Mouse (Mus musculus) stomach, embryonic 15.5 days (tissue): ENCODE results near the gene Acadvl. TPM values are rescaled to one million over a fixed set of nuclear protein-coding genes. Genes with fewer than 3 reads are reported as not detected.

Source experiments
- ATAC-seq: fragments of 200-750 bp; cut with Nextera tagmentation; 2 replicates; pipeline ENCODE4 v1.8.0; 2017; ENCODE audit warnings: low read depth, moderate number of reproducible peaks, moderate TSS enrichment; ENCODE audit not compliant: insufficient read depth, low FRiP score
- H3K27ac ChIP-seq: fragments of 300-500 bp; sonication (generic); 2 replicates; pipeline ENCODE4 v1.5.1; 2015; ENCODE audit warnings: mild to moderate bottlenecking, inconsistent platforms
- H3K27me3 ChIP-seq: fragments of 300-500 bp; sonication (generic); replicated peaks from 2 replicates; pipeline ENCODE4 v1.6.1; 2015; ENCODE audit warnings: inconsistent platforms
- H3K36me3 ChIP-seq: fragments of 300-500 bp; sonication (generic); 2 replicates; pipeline ENCODE4 v1.6.1; 2015; ENCODE audit warnings: inconsistent platforms
- H3K4me1 ChIP-seq: fragments of 300-500 bp; sonication (generic); 2 replicates; pipeline ENCODE4 v1.6.1; 2015; ENCODE audit warnings: inconsistent platforms
- H3K4me2 ChIP-seq: fragments of 300-500 bp; sonication (generic); 2 replicates; pipeline ENCODE4 v1.6.1; 2015; ENCODE audit warnings: mild to moderate bottlenecking, inconsistent platforms
- H3K4me3 ChIP-seq: fragments of 300-500 bp; sonication (generic); replicated peaks from 2 replicates; pipeline ENCODE4 v1.5.1; 2015; ENCODE audit warnings: inconsistent platforms
- H3K9ac ChIP-seq: fragments of 300-500 bp; sonication (generic); 2 replicates; pipeline ENCODE4 v1.6.1; 2015; ENCODE audit warnings: inconsistent platforms
- H3K9me3 ChIP-seq: fragments of 300-500 bp; sonication (generic); 2 replicates; pipeline ENCODE4 v1.6.1; 2016; ENCODE audit warnings: inconsistent platforms
- WGBS: fragments of 180-500 bp; shearing (Covaris S2); methylation state at CpG from one replicate; pipeline ENCODE4 v1.1.7; 2015; 5-methylcytosine and 5-hydroxymethylcytosine counted together
- polyA plus RNA-seq: library from polyadenylated mRNA; unstranded; fragments of >200 nt; fragmentation: Nextera tagmentation; extraction: Ambion mirVana; gene quantifications from 2 replicates; pipeline ENCODE4 v1.2.1, GENCODE M21; 2015

The Acadvl gene
- polyA plus RNA-seq, 1 experiment from 2014 or later, result 84.8 TPM

DNA sequence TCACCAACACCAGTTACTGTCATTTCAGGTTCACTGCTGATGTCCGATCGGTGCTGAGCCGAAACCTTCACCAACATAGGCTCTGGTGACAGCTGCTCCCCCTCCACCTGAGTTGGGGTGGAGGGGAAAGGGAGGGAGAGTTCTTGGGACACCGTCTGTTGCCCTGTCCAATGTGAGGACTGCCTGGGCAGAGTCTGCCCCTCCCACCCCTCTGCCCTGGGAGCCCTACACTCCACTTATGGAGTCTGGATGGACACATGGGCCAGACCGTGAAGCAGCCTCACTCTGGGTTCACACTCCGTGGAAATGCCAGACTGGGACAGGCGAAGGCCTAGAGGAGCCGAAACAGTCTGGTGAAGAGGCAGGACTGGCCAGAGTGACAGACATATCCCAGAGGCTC lies 25.3 kb downstream of the Acadvl start:
- Histone ChIP-seq H3K9me3 (no peaks in the 10 kb centered on the region), H3K4me3 (no peak overlapping the region), H3K27ac (peak overlapping the region; percentile 97), H3K4me2 (no peak overlapping the region), H3K27me3 (no peaks in the 10 kb centered on the region), H3K4me1 (peaks cover 8% of the 10 kb centered on the region), H3K36me3 (peaks cover 44% of the 10 kb centered on the region), H3K9ac (no peak overlapping the region)
- no peak for ATAC-seq
- 83% methylated on average over 8 of the region's 8 CpGs for WGBS

DNA sequence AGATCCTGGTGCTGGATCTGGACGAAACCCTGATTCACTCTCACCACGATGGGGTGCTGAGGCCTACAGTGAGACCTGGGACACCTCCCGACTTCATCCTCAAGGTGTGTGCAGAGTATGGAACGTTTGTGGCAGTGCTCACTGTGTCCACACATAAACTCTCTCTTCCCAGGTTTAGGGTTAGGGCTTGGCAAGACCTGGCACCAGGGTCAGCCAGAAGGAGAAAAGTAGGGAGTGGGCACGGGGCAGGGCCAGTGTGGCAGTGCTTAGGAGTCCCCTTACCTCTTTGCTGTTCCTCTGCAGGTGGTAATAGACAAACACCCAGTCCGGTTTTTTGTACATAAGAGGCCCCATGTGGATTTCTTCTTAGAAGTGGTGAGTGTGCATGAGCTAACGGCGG lies 30.8 kb downstream of the Acadvl start:
- H3K36me3 ChIP-seq, result peaks cover 42% of the 10 kb centered on the region

DNA sequence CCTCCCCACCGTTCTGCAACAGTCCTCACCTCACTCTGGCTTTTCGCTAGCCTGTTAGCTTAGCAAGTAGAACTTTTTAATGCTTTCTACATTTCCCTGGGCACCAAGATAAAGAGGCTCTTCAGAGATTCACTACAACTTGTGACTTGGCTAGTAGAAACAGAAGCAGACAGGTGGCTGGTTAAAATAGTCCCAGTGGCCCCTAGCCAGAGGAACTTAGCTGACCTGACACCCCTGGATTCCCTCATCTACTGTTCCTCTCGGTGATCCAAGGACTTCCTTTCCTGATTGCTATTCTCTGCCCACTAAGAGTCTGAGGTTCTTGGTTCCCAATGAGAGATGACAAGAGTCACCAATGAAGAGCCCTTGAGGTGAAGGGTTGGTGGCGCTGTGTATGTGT lies 31.8 kb downstream of the Acadvl start:
- Histone ChIP-seq H3K4me2 (peak overlapping the region; percentile 79; the same call in 1 of the 2 replicates), H3K27me3 (no peaks in the 10 kb centered on the region), H3K27ac (no peak overlapping the region), H3K36me3 (peaks cover 35% of the 10 kb centered on the region), H3K9me3 (no peaks in the 10 kb centered on the region), H3K4me3 (no peak overlapping the region), H3K4me1 (peaks cover 15% of the 10 kb centered on the region), H3K9ac (no peak overlapping the region)
- no peak for ATAC-seq
- WGBS, result 80% methylated on average over 4 of the region's 4 CpGs

More for the DNA sequence above, 30.8 kb downstream of the Acadvl start:
- no peak overlapping the region for H3K9ac ChIP-seq
- no peak overlapping the region for H3K4me2 ChIP-seq
- peaks cover 15% of the 10 kb centered on the region for H3K4me1 ChIP-seq
- no peak for ATAC-seq
- H3K4me3 ChIP-seq, result no peak overlapping the region
- no peaks in the 10 kb centered on the region for H3K9me3 ChIP-seq
- H3K27me3 ChIP-seq, result no peaks in the 10 kb centered on the region
- 87% methylated on average over 8 of the region's 8 CpGs for WGBS
- no peak overlapping the region for H3K27ac ChIP-seq

DNA sequence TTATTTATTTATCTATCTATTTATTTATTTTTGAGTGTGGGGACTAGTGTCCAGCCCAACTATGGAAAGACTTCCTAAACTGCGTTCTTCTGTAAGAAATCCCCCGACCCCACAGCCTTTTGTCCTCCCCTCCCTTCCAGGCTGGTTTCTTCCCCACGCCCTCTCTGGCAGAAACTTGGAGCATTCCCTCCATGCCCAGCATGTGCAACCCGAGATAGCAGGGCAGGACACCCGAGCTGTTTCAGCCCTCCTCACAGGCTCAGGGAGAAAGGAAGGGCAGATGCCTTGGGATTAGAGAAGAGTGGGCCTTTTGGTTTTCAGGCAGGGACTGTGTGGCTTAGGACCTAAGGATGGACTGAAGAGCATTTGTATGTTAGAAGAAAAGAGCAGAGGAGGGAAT lies 32.3 kb downstream of the Acadvl start:
- H3K9me3 ChIP-seq, result no peaks in the 10 kb centered on the region
- H3K4me3 ChIP-seq, result peak overlapping the region; percentile 98
- no peaks in the 10 kb centered on the region for H3K27me3 ChIP-seq
- ATAC-seq, result no peak
- H3K36me3 ChIP-seq, result peaks cover 32% of the 10 kb centered on the region
- H3K4me1 ChIP-seq, result peaks cover 15% of the 10 kb centered on the region
- no peak overlapping the region for H3K27ac ChIP-seq
- H3K9ac ChIP-seq, result no peak overlapping the region
- WGBS, result 23% methylated on average over 5 of the region's 5 CpGs
- H3K4me2 ChIP-seq, result peak overlapping the region; percentile 79; the same call in 1 of the 2 replicates

DNA sequence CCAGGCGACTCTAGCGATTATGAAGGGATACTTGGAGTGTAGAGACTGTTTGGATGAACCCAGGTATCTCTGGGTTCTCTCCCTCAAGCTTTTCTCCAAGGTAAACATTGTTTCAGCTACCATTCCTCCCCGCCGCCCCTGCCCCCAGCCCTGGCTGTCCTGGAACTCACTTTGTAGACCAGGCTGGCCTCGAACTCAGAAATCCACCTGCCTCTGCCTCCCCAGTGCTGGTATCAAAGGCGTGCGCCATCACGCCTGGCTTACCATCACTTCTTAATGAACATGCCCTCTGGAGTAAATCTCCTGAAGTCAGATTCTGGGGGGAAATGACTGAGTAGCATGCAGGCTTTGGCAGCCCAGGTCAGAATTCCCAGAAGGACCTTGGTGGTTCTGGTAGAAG lies 33.0 kb downstream of the Acadvl start, which contains the start of gene Elp5:
Gene Elp5 (minus strand): TSS at position 293 of the 400 bp plus-strand sequence.
- H3K9ac ChIP-seq, result peak within 1 kb of the TSS; percentile 99

DNA sequence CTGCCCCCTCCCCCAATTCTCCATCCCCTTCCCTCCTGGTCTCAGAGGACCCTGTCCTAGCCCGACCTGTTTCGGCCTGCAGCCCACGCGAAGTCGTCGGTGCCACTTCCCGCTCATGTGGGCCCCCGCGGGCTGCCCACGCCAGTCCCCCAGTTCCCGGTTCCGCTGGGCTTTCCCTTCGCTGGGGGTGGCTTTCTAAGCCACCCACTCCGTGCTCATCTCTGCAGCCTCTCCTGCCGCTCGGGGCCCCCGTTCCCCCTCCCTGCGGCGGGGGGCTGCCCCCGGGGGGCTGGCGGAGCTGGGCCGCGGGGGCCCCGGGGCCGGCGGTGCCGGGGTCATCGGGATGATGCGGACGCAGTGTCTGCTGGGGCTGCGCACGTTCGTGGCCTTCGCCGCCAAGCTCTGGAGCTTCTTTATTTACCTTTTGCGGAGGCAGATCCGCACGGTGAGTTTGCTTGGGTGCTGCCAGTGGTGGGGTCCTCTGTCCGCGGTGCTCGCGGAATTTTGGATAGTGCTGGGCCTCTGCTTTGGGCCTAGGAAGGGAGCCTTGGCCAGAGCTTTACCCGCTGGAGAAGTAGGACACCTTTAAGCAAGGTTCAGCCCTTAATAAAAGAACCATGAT lies 34.0 kb downstream of the Acadvl start, which contains the start of gene Ctdnep1:
Gene Ctdnep1 (plus strand): TSS at position 16 of the 622 bp plus-strand sequence.
- peak within 1 kb of the TSS; percentile 99 for H3K9ac ChIP-seq
- under 1% methylated on average over 36 of the region's 43 CpGs for WGBS
- no peaks in the 10 kb centered on the region for H3K9me3 ChIP-seq
- peaks cover 21% of the 10 kb centered on the region for H3K36me3 ChIP-seq
- peak within 1 kb of the TSS; percentile 98 for H3K4me3 ChIP-seq
- H3K27ac ChIP-seq, result peak within 1 kb of the TSS; percentile 100
- H3K4me2 ChIP-seq, result peak within 1 kb of the TSS; percentile 79
- no peak for ATAC-seq
- peaks cover 15% of the 10 kb centered on the region for H3K4me1 ChIP-seq
- H3K27me3 ChIP-seq, result no peaks in the 10 kb centered on the region

More for the DNA sequence above, 33.0 kb downstream of the Acadvl start, which contains the start of gene Elp5:
- no peaks in the 10 kb centered on the region for H3K9me3 ChIP-seq
- no peaks in the 10 kb centered on the region for H3K27me3 ChIP-seq
- peak within 1 kb of the TSS; percentile 79 for H3K4me2 ChIP-seq
- H3K36me3 ChIP-seq, result peaks cover 27% of the 10 kb centered on the region
- peak within 1 kb of the TSS; percentile 100 for H3K27ac ChIP-seq
- WGBS, result 40% methylated on average over 8 of the region's 8 CpGs
- peaks cover 15% of the 10 kb centered on the region for H3K4me1 ChIP-seq
- ATAC-seq, result no peak
- H3K4me3 ChIP-seq, result peak within 1 kb of the TSS; percentile 98

DNA sequence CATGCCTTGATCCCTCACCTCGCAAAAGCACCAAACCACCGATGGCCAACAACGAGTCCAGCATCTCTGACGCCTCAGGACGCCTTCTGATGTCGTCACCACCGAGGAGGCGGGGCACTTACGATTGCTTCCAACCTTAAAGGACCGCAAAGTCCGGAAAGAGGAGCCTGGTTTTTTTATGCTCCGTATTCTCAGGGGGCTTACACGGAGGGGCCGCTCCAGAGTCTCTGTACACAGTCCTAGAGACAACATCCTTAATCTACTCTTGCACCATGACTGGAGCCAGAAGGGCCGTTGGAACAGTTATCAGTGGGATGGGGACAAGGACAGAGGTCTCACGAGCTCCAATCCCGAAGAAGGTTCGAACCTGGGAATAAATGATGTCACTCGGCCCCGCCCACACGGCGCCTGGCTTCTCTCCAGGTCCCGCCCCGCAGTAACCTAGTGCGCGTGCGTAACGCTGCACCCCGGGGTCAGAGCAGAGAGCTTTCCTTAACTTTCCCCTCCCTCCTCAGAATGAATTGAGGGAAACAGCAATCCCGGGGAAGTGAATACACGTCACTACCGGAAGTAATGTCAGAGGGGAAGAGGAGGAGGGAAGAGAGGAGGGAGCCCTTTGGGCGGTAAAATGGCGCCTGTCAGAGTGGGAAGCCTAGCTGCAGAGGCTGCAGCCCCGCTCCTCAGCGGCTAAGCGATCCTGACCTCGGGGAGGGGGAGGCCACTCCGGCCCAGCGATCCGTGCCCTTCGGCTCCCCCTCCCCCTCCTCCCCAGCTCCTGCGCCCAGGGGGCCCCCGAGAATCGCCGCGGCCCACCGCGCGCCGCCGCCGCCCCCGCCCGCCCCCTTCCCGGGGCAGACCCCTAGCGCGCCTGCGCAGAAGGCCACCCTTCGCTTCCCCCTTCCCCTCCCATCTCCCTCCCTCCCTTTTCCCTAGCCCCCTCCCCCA lies 34.7 kb downstream of the Acadvl start:
- H3K4me3 ChIP-seq, result peak overlapping the region; percentile 98
- H3K27me3 ChIP-seq, result no peaks in the 10 kb centered on the region
- H3K4me1 ChIP-seq, result peaks cover 15% of the 10 kb centered on the region
- WGBS, result under 1% methylated on average over 44 of the region's 60 CpGs
- ATAC-seq, result peak; percentile 95
- H3K36me3 ChIP-seq, result peaks cover 21% of the 10 kb centered on the region
- H3K4me2 ChIP-seq, result peak overlapping the region; percentile 74
- peak overlapping the region; percentile 68 for H3K9ac ChIP-seq
- no peaks in the 10 kb centered on the region for H3K9me3 ChIP-seq
- peak overlapping the region; percentile 100 for H3K27ac ChIP-seq

DNA sequence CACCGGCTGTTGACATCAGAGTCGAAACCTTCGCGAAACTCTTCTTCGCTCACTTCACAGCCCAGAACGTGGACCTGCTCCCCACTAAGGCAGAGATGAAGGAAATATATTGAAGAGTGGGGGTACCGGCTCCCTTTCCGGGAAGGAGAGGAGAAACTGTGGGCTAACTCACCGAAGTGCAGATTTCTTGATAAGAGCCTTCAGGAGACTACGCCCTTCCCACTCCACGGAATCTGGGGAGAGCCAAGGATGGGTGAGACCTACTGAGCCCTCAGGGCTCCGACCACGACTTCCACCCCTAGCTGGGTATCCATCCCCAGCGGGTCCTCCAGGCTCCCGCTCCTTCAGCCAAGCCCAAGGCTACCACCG lies 35.4 kb downstream of the Acadvl start:
- WGBS, result under 1% methylated on average over 16 of the region's 16 CpGs
- peak overlapping the region; percentile 51 for H3K9ac ChIP-seq

DNA sequence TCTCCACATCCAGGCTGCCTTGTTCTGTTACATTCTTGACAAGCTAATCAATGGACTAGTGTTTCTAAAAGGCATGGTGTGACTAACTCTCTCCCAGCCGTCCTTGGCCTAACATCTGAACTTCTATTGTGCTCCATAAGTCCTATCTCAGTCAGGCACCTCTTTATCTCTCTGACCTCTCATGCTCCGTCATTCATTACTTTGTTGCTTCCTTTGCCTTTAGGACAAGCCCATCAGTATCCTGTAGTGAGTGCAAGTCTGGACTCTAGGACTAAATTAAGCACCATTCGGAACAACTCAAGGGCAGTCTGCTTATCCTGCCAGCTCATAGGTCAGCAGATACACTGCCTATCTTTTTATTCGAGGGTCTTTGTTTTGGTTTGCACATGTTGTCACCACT lies 38.9 kb downstream of the Acadvl start:
- peaks cover 28% of the 10 kb centered on the region for H3K36me3 ChIP-seq
- no peaks in the 10 kb centered on the region for H3K4me1 ChIP-seq
- no peaks in the 10 kb centered on the region for H3K9me3 ChIP-seq
- no peaks in the 10 kb centered on the region for H3K27me3 ChIP-seq
- ATAC-seq, result no peak
- no peak overlapping the region for H3K4me2 ChIP-seq
- H3K4me3 ChIP-seq, result no peak overlapping the region
- H3K9ac ChIP-seq, result no peak overlapping the region
- H3K27ac ChIP-seq, result no peak overlapping the region
- WGBS, result 82% methylated on average over 4 of the region's 4 CpGs

More for the DNA sequence above, 35.4 kb downstream of the Acadvl start:
- Histone ChIP-seq H3K4me2 (peak overlapping the region; percentile 74), H3K27me3 (no peaks in the 10 kb centered on the region), H3K27ac (peak overlapping the region; percentile 100), H3K36me3 (peaks cover 22% of the 10 kb centered on the region), H3K4me1 (peaks cover 15% of the 10 kb centered on the region), H3K4me3 (peak overlapping the region; percentile 98), H3K9me3 (no peaks in the 10 kb centered on the region)
- no peak for ATAC-seq

DNA sequence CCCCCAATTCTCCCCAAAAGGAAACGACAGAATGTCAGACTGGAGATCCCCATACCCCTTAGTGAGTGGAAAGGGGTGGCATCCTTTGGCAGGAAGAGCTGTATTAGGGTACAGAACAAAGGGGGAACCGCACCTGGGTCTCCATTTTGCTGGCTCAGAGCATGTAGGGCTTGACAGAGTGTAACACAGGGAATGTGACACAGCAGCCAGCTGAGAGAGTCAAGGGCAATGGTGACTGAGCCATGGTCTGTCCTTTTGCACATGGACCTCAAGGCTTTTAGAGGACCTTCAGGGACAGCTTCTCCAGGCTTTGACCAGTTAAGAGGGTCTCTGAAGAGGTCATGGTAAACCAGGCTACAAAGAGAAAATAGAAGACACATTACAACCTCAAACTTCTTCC lies 40.3 kb downstream of the Acadvl start:
- Histone ChIP-seq H3K4me3 (no peak overlapping the region), H3K9ac (no peak overlapping the region), H3K9me3 (no peaks in the 10 kb centered on the region), H3K4me1 (no peaks in the 10 kb centered on the region), H3K27ac (no peak overlapping the region), H3K27me3 (no peaks in the 10 kb centered on the region), H3K36me3 (peaks cover 35% of the 10 kb centered on the region), H3K4me2 (no peak overlapping the region)
- 94% methylated on average over 2 of the region's 2 CpGs for WGBS
- no peak for ATAC-seq

DNA sequence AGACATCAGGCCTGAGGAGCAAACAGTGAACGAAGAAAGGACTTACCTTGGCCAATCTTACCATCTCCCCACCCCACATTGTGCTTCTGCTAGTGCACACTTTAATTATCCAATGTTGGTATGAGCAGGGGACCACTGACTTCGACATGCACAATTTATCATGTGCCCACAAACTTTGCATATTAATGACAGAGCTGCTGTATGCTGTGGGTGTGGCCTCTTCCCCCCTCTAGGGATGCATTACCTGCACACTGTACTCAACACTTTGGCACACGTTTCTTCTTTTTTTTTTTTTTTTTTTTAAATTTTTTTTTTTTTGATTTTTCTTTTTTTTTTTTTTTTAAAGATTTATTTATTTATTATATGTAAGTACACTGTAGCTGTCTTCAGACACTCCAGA lies 44.4 kb downstream of the Acadvl start:
- peaks cover 10% of the 10 kb centered on the region; the same call in 1 of the 2 replicates for H3K4me1 ChIP-seq
- WGBS, result 60% methylated on average over 3 of the region's 3 CpGs
- no peak overlapping the region for H3K4me3 ChIP-seq
- H3K27ac ChIP-seq, result 0 out of 2 replicates have a peak overlapping the region, but pooled peaks have one; percentile 31
- no peak overlapping the region for H3K4me2 ChIP-seq
- H3K9me3 ChIP-seq, result no peaks in the 10 kb centered on the region
- no peak for ATAC-seq
- no peak overlapping the region for H3K9ac ChIP-seq
- H3K36me3 ChIP-seq, result peaks cover 29% of the 10 kb centered on the region
- peaks cover 16% of the 10 kb centered on the region for H3K27me3 ChIP-seq

DNA sequence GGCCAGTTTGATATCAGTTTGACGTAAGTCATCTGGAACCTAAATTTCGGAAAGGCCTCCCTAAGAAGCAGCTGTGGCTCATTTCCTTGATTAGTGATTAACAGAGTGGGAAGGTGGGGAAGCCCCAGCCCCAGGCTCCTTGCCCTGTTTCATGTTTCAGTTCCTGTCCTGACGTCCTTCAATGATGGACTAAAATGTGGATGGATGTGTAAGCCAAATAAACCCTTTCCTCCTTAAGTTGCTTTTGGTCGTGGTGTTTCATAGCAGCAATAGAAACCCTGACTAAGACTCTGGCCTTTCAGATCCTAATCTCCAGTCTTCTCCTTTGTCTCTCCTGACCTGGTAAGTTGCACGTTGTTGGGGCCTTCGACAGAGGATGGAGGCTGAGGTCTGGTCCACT lies 45.0 kb downstream of the Acadvl start:
- Histone ChIP-seq H3K27me3 (peaks cover 20% of the 10 kb centered on the region), H3K4me2 (no peak overlapping the region), H3K4me3 (no peak overlapping the region), H3K4me1 (peaks cover 10% of the 10 kb centered on the region; the same call in 1 of the 2 replicates), H3K27ac (0 out of 2 replicates have a peak overlapping the region, but pooled peaks have one; percentile 31), H3K9ac (no peak overlapping the region), H3K9me3 (no peaks in the 10 kb centered on the region), H3K36me3 (peaks cover 28% of the 10 kb centered on the region)
- 71% methylated on average over 6 of the region's 6 CpGs for WGBS
- ATAC-seq, result no peak
